Mouse (Mus musculus) CH12F3 (cell line): Measurements from ENCODE around the gene Arih2.
"Not testable (repeated sequence)": the region's sequence is repeated elsewhere in the genome, so short reads cannot be mapped to it uniquely, and the experiment has no call there.

ENCODE experiments used
- in situ Hi-C: fragments of 300-500 bp; cut with MboI; formaldehyde crosslinking; loops from 2 replicates; pipeline ENCODE4 v1.14.3; 2020; ENCODE audit warnings: low sequenced_read_pairs

The Arih2 gene

DNA sequence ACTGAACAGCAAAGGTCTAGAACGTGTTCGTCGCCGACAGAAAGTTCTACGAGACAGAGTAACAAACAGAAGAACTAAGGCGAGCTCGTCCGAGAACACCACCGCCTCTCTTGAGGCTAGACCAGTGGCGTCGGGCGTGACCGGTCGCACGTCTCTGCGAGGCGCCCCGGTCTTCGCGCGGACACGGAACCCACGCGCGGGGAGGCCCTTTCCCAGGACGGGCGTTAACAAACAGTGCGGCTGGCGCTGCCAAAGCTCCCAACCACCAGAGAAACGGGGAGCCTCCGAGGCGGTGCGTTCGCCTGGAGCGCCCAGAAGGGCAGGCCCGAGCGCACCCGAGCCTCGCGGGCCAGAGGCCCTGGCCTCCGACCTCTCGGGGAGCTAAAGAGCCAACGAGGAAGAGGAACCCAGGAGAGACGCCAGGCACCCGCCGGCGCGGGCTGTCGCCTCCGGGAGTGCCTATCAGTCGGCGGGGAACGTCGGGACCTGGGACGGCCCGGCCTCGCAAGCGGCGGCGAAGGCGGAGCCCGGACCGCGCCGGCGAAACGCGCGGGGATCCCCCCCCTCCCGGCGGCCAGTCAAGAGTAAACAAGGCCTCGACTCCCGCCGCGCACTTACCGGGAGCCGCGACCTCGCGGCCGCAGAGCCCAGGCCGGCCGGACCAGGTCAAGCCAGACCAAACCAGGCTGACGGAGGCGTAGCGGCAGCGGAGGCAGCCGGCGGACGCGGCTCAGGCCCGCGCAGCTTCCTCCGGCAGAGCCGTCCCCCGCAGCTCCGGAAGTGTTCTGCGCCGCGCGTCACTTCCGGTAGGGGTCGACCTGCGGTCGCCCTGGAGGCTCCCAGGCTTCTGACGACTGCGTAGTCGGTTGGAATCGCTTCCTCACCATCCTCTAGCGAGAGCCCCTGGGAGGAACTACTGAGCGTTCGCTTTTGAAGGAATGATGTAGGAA, at the start of gene Arih2:
Gene Arih2, minus strand, starts transcription at position 776 of the 950 bp plus-strand sequence.
- in situ Hi-C loops = no loop called here

DNA sequence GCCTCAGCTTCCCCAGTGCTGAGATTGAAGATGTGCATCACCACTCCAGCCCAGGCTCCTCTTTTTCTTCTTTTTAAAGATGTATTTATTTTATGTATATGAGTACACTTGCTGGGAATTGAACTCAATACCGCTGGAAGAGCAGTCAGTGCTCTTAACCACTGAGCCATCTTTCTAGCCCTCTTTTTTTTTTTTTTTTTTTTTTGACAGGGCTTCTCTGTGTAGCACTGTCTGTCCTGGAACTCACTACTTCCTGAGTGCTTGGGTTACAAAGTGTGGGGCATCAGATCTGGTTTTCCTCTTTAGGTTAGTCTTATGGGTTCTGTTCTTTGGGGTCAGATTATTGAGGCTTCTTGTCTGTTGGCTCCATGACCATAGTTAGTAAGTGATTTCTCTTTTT, 45.3 kb upstream of the Arih2 start:
- in situ Hi-C loops = no loop called here

DNA sequence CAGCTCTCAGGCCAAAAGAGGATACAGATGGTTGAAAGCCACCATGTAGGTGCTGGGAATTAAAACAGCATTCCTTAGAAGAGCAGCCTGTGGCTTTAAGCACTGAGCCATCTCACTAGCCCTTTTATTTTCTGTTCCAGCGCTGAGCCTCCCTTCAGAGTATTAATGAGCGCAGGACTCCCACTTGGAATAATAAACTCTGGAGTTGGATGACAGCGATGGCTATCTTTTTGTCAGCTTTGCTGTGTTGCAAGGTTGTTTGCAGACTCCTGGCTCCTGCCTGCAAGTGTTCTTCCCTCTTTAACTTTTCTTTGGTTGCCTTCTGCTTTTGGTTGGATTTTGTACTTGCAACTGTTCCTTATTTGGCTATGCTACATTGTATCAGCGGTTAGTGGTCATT, 44.8 kb upstream of the Arih2 start:
- in situ Hi-C loops = no loop called here

DNA sequence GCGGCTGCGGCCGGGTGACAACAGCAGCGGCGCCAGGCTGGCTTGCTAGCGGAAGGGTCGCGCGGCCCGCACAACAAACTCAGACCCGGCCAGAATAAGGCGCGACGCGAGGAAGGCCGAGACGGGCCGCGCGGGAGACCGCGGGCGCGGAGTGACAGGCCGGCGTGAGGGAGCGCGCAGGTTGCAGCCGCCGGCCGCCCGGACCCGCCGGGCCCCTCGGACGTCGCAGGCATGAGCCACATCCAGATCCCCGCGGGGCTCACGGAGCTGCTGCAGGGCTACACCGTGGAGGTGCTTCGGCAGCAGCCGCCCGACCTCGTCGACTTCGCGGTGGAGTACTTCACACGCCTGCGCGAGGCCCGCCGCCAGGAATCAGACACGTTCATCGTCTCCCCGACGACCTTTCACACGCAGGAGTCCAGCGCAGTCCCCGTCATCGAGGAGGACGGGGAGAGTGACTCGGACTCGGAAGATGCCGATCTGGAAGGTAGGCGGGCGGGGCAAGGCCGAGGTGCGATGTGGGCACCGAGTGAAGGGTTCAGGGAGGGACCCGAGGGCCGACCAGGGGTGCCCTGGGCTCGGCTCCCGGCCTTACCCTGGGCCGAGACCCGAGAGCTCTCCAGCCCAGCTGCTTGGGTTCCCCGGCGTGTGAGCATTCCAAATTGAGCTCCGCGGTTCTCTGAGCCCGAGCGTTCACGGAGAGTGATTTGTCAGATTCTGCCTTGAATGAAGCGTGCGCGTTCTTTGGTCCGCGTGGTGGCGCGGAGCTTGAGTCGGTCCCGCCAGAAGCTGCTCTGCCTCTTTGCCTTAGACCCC, 43.2 kb upstream of the Arih2 start:
- in situ Hi-C loops = no loop called here

DNA sequence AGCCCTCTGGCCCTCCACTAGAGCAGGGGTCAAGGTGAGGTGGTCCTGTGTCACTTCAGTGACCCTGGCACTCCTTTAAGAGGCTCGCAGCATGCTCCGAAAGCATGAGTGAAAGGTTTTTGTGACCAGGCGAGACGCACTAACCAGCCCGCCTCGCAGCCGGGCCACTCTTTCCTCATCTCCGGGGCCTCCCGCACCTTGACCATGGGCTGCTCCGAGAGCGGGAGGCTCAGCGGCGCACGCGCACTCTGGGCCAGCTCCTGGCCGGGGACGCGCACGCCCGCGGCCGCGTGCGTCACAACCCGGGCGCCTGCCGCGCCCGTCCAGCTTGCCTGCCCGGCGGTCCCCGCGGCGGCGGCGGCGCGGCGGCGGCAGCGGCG, 42.6 kb upstream of the Arih2 start:
- in situ Hi-C loops = no loop called here

DNA sequence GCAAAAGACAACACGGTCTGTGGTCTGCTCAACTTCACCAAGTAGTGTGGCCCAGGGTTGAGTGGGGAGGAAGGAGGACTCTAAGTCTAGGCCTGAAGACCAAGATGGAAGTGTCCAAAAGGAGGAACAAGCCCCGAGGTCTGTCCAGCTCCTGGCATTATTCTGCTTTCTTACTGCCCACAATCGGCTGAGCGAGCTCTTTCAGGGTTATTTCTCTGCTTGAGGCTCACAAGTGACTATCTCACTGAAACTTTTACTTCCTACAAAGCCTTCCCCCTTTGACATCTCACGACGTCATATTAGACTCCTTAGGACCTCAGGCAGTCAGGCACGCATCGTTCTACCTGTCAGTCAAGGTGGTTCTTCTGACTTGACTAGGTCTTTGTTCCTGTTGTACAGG, 42.2 kb upstream of the Arih2 start:
- in situ Hi-C loops = no loop called here

DNA sequence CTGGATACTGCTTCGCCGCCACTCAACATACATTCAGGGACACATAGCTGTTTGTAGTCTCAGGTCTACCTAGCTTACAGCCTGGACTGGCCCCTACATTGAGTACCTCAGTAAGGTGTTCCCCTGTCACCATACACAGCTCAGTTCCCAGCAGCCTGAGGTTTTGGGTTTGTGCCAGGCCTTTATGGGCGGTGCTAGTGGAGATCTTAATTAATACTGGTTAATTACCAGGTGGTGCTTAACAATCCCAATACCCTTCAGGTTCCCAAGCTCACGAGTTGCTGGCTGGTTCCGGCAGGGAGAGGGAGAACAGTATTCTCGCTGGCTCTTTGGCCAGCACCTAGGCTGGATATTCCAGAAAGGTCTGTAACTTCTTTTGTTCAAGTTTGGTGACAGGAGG, 41.7 kb upstream of the Arih2 start:
- in situ Hi-C loops = no loop called here

DNA sequence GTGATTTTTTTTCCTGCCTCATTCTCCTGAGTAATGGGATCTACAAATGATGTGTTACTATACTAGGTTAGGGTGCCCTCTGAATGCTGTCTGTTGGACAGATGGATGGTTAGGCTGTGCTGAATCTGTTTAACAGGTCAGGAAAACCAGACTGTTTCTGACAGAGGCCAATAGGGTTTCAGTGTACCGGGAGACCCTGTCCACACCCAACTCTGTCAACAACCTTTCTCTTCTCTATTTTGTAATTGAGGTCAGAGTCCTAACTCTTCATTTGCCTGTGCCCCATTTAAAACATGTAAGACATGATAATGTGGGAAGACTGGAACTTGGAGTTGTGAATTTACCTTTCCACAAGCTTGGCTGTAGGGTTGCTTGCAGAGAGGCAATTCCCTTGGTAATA, 40.8 kb upstream of the Arih2 start:
- in situ Hi-C loops = no loop called here

DNA sequence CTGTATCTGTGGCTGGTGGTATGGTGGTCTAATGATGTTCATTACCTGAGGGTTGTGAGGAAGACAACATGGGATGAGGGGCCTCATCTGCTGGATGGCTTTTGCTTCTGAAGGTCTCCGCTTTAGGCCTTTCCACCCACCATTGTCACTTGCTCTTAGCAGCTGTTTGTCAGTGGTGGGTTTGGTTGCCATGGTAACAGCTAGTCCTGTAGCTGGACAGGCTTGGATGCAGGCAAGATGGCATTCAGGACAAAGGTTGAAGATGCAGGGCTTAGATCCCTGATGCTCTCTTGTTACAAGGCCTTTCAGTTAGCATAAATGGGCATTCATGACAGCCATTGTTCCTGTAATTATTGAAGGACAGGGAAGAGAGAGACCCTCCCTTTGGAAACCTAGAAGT, 39.9 kb upstream of the Arih2 start, which contains the start of gene Prkar2a:
Gene Prkar2a, plus strand, starts transcription at position 209 of the 400 bp plus-strand sequence.
- in situ Hi-C loops = no loop called here

DNA sequence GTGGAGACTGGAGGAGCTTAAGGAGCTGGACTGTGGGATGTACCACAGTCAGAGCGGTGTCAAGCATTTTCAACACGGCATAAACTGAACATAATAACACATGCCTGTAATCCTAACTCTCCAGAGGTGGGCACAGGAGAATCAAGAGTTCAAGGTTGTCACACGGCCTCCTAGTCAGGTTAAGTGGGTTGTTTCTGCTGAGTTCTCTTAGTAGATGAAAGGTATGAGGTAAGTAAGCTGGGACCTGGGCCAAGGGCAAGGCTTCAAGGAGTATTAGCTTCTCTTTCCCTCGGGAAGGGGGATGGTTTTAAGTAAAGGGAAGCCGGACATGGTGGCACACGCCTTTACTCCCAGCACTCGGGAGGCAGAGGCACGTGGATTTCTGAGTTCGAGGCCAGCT, 39.3 kb upstream of the Arih2 start:
- in situ Hi-C loops = no loop called here

DNA sequence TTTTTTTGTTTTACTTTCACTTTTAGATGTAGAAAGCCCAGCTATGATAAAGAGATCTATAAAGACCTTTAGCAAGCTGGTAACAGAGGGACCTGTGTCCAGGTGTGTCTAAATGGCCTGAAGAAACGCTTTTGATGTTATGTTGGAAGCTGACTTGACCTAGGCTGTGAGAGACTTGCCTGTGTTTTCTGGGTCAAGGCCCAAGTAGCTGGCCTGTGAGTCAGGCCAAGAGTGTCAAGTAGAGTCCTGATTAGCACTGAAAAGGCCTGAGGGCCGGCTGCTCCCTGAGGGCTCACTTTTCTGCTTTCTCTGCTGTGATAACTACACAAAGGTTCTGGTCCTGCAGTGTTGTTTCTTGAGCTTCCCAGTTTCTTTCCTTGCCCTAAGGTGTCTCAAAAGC, 38.5 kb upstream of the Arih2 start:
- in situ Hi-C loops = no loop called here

DNA sequence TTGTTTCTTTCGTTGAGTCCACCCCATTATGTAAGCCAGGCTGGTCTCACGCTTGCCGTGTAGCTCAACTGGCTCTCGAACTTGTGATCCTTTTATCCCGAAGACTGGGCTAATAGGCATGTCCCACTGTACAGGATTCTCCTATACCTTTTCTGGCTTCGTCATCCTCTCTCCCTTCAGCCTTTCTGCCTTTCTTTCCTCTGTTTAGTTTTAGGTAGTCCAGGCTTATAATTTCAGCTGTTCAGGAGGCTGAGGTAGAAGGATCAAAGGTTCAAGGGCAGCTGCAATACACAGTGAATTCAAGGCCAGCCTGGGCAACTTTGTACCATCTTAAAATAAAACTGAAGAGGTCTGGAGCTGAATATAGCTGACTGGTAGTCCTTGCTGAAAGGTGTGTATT, 38.0 kb upstream of the Arih2 start:
- in situ Hi-C loops = no loop called here

DNA sequence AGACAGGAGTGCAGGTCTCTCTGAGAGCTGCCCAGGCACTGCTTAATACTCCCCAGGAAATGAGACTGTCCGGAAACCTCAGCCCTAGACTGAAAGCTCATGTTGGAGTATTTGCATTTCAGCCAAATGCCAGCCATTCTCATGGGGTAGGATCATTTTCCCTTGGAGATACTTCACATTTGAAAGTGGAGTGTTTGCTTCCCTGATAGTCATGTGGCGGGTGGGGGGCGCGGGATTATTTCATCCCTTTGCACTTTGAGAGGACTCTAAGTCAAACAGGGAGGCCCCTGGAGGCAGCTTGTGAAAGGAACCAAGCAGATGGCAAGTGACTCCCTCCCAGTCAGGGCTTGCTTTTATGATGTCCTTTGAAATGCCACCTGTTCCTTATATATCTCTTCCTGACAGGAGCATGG, 37.3 kb upstream of the Arih2 start:
- in situ Hi-C loops = no loop called here

DNA sequence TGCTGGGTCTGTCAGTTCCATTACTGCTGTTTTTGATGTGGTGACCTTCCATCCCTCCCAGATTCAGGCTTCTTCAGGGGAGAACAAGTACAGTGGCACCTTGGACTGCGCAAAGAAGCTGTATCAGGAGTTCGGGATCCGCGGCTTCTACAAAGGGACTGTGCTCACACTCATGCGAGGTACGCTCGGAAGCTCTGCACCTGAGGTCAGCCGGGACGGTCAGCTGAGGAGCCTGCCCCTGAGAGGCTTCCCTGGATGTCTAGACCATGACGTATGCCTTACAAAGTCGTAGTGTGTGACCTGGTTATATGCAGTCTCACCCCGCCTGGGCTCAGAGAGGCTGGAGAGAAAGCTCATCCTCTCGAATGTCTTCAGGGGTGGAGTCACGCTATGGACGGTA, 30.8 kb upstream of the Arih2 start:
- in situ Hi-C loops = no loop called here

DNA sequence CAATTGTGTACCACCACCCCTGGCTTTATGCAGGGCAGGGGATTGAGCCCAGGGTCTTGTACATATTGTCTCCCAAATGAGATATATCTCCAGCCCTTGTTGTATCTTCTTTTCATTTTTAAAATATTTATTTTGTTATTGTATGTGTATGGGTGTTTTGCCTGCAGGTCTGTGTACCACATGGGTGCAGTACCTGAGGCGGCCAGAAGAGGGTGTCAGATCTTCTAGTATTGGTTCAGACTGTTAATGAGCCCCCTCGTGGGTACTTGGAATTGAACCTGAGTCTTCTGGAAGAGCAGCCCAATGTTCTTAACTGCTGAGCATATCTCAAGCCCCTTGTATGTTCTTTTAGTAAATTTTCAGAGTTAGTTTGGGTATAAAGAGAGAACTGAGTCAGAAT, 24.0 kb upstream of the Arih2 start:
- in situ Hi-C loops = no loop called here

DNA sequence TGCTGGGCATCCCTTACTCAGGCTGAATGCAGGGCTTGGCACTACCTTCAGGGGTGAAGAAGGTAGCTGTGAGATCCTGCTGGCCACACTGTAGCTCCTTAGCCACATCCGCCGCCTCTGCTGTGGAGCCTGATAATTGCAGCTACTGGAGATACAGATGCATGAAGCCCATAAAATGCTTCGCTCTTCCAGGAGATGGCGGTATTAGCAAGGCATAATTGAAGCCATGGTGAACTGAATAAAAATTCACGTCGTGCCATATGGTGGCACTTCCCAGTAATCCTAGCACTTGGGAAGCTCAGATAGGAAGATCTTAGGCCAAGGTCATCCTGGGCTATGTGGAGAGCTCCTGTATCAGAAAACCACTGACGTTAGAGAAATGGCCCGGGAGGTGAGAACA, 20.7 kb upstream of the Arih2 start:
- in situ Hi-C loops = no loop called here

DNA sequence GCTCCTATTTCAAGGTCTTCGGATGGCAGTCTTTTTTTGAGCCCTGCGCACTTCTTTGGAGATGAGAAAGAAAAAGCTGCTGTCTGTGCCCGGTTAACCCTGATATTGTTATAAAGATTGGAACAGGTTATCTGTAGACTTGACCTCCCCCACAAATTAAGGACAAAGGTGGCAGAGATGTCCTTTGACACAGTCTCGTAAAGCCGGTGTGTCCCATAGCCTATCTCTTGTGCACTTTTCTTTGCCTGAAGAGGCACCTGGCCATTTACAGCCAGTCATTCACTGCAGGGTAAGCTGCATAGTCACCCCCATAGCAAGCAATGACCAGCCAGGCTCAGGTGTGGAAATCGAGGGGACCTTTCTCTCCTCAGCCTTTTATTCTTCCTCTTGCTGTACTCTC, 13.5 kb upstream of the Arih2 start:
- in situ Hi-C loops = no loop called here

DNA sequence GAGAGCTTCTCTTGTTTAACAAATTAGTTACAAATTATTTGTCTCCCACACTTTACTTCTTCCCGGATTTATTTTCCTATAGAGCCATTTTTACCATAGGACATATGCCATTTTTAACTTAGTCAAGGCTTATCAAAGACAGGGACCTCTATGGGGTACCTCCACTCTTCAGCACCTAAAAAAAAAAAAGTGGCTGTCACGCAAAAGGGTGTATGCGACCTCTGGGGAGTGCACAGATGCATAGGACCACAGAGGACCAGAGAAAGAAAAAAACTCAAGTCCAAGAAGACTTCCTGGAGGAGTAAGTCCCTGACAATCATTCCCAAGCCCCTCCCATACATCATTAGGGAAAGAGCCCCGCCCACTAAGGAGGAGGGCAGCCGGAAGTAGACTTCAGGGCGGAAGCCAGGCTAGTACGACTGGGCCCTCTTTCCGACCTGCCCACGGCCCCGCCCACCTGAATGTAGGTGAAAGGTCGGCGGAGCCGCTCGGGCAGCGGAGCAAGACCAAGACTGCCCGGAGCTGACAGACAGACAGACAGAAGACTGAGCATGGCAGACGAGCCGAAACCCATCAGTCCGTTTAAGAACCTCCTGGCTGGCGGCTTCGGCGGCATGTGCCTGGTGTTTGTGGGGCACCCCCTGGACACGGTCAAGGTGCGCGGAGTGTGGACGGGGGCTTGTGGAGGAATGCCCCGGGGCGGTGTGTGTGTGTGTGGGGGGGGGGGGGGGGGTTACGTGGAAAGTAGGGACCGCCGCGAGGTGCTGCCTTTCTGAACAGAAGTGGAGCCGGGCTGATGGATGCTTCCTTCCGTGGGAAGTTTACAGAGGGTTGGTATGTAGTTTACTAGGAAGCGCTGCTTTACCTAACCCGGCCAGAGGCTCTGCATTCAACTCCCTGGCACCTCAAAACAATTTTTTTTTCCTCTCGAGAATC, 12.8 kb upstream of the Arih2 start, which contains the start of gene Slc25a20:
Gene Slc25a20, plus strand, starts transcription at position 412 of the 936 bp plus-strand sequence.
- in situ Hi-C loops = no loop called here

DNA sequence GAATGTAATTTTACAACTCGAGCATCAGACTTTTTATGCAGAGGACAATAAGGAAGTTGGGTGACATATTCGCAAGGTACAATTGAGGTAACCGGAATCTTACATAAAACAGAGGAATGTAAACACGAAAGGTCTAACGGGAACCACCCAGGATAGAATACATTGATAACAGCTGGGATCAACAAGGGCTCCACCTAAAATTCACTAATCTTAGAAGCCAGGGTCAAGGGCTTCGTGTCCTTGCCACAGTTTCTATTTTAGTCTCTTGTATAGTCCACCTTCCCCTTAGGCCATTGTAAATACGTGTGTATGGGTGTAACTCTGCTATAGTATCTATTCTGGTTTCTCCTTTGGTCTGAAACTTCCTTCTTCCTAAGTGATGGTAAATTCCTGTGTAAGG, 6.7 kb upstream of the Arih2 start:
- in situ Hi-C loops = not testable (repeated sequence)

DNA sequence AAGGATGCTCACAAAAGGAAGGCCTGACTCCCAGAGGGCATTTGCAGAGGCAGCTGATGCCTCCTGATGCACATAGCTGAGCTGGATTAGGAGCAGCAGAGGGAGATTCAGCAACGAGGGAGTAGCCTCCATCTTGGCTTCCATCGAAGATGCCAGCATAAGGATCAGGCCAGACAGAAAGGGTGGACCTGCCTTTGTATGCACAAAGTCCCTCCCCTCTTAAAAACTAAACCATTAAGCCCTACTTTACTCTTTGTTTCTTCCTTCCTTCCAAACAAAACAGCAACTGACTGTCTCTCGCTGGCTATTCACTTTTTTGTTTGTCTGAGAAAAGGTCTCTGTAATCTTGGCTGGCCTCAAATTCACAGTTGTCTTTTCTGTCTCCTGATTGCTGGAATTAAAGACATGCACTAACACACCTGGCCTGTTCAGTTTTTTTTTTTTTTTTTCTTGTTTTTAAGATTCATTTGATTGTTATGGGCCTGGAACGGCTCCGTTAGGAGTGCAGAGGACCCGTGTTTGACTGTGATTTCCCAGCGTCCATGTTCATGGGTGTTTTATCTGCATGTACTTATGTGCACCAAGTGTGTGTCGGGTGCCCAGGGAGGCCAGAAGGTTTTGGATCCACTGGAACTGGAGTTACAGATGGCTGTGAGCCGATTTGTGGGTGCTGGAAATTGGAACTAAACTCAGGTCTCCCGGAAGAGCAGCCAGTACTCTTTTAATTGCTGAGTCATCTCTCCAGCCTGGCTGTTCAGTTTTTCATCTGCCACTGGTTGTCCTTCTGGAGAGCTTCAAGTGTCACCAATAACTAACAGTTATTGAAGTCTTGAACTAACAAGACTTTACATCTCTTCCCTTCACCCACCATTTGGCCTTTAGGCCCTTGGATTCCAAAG, 5.6 kb upstream of the Arih2 start:
- in situ Hi-C loops = no loop called here
